Mouse (Mus musculus) megakaryocyte, embryonic 14.5 days (primary cell): ENCODE data around the gene Ehf. TPM values are rescaled to one million over a fixed set of nuclear protein-coding genes. Genes with fewer than 3 reads are reported as not detected.

Experiments
- H3K27me3 ChIP-seq: replicated peaks from 2 replicates; pipeline ENCODE3; 2012; ENCODE audit warnings: inconsistent platforms
- H3K36me3 ChIP-seq: replicated peaks from 2 replicates; pipeline ENCODE3; 2012; ENCODE audit warnings: low read length, inconsistent platforms, mixed read lengths
- H3K4me1 ChIP-seq: 2 replicates; pipeline ENCODE4 v1.6.1; 2012; ENCODE audit warnings: inconsistent platforms
- H3K4me3 ChIP-seq: replicated peaks from 2 replicates; pipeline ENCODE3; 2012; ENCODE audit warnings: moderate library complexity, mild to moderate bottlenecking, inconsistent platforms
- H3K9me3 ChIP-seq: 2 replicates; pipeline ENCODE4 v1.6.1; 2012; ENCODE audit warnings: inconsistent platforms
- FLI1 ChIP-seq: IDR thresholded peaks from 2 replicates; pipeline ENCODE4 v1.6.1; 2012; ENCODE audit warnings: low read length, inconsistent platforms, mixed read lengths
- GATA1 ChIP-seq: IDR thresholded peaks from 3 replicates; pipeline ENCODE4 v1.6.1; 2012; ENCODE audit warnings: mixed read lengths, low read length, inconsistent platforms, borderline replicate concordance
- polyA plus RNA-seq: library from polyadenylated mRNA; stranded (reverse); fragments of >175 nt; gene quantifications from 2 replicates; pipeline ENCODE4 v1.2.3, GENCODE M21; 2012; ENCODE audit warnings: low replicate concordance; ENCODE audit not compliant: insufficient read depth

Ehf gene
- polyA plus RNA-seq, 1 experiment = not detected

DNA sequence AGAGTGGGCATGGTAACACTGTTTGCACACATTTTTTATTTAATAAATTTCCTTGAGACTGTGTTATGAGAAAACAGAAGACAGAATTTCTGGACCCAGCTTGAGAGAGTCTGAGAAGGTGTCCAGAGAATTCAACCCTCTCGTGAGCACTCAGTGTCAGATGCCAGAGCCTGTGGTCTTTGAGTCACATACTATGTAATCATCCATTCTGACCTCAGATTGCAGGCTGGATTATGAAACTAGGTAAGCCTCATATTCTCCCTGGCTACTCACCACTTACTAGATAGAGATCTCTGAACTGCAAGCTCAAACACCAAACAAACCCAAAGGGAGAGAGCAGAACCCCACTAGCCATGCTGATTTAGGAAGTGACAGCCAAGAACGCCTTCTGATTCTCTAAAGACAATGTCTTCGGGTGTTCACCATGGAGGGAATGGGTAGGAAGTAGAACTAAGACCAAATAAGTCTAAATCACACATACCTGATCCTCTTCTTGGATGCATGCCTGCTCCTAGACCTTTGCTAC is 28.7 kb upstream of the Ehf start:
- no peaks in the 10 kb centered on the region for H3K36me3 ChIP-seq
- H3K27me3 ChIP-seq = peaks cover 5% of the 10 kb centered on the region
- H3K4me1 ChIP-seq = no peaks in the 10 kb centered on the region
- H3K9me3 ChIP-seq = no peaks in the 10 kb centered on the region
- TF ChIP-seq FLI1 = no peak
- no peak for TF ChIP-seq GATA1
- no peak overlapping the region for H3K4me3 ChIP-seq

DNA sequence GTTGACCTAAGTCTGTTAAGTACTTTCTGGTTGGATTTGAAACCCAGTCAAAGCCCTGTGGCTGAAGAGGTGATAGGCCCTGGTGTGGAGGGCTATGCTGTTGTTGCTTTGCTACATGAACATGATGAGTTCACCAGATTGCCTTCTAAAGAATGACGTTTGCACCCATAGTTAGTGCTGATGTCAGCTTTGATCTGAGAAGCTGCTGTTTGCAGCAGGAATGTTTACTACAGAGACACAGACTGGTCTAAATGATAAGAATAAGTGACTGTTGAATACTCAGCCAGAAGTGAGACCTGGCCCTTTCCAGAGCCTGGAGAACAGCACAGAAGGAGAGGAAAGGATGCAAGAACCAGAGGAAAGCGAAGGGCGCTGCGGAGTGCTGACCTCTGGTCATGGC is 25.7 kb upstream of the Ehf start:
- no peaks in the 10 kb centered on the region for H3K4me1 ChIP-seq
- H3K9me3 ChIP-seq = no peaks in the 10 kb centered on the region
- H3K27me3 ChIP-seq = peaks cover 10% of the 10 kb centered on the region
- no peak overlapping the region for H3K4me3 ChIP-seq
- TF ChIP-seq FLI1 (no peak), GATA1 (no peak)
- no peaks in the 10 kb centered on the region for H3K36me3 ChIP-seq

DNA sequence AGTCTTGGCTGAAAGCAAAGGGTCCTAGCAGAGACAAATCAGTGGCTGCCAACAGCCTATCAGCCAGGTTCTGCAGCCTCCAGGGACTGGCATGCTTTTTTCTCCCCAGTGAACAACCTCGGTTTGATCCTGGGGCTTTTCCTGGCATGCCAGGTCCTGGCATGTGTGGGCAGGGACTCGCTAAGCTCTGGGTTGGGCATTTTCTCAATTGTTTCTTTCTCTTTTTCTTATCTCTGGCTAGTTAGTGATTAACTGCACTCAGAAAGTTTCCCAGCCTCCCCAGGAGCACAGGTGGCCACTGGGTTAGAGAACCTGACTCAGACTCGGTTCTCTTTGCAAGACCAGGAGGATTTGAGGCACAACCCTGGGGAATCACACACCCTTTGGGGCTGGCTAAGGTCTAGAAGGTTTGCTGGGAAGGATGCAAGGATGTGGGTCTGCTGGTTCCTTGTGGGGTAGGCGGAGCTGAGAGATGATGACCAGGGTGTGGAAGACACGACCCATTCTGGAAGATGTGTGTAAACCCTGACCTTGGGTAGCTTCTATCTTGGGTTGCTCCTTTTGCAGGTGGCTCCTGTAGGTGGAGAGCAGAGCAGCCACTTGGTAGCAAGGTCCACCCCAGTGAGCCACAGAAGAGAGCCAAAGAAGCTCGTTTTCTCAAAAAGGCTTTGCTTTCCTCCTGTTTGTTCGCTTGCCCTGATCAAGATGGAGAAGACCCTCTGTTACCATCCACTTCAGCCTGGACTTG is 22.4 kb upstream of the Ehf start:
- no peaks in the 10 kb centered on the region for H3K36me3 ChIP-seq
- H3K4me3 ChIP-seq = no peak overlapping the region
- peaks cover 20% of the 10 kb centered on the region for H3K27me3 ChIP-seq
- no peaks in the 10 kb centered on the region for H3K4me1 ChIP-seq
- no peak for TF ChIP-seq FLI1
- no peak for TF ChIP-seq GATA1
- H3K9me3 ChIP-seq = no peaks in the 10 kb centered on the region

DNA sequence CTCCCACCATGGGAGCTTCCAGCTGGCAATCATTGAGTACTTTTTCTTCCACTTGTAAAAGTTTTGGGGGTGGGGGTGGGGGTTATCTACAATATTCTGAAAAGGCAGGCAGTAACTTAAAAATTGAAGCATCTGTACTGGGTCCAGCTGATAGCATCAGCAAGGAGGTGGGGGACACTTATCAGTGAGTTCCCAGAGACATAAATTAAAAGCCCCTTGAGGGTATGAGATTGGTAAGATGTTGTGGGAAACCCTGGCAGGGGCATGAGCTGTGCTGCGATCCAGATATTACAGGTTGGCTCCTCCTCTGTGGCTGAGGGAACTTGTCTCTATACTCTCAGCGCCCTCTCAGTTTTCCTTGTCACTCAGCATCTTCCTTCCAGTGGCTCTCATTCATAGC is 21.2 kb upstream of the Ehf start:
- H3K9me3 ChIP-seq = no peaks in the 10 kb centered on the region
- H3K4me3 ChIP-seq = no peak overlapping the region
- TF ChIP-seq FLI1 = no peak
- no peak for TF ChIP-seq GATA1
- H3K36me3 ChIP-seq = no peaks in the 10 kb centered on the region
- peaks cover 20% of the 10 kb centered on the region for H3K27me3 ChIP-seq
- no peaks in the 10 kb centered on the region for H3K4me1 ChIP-seq

DNA sequence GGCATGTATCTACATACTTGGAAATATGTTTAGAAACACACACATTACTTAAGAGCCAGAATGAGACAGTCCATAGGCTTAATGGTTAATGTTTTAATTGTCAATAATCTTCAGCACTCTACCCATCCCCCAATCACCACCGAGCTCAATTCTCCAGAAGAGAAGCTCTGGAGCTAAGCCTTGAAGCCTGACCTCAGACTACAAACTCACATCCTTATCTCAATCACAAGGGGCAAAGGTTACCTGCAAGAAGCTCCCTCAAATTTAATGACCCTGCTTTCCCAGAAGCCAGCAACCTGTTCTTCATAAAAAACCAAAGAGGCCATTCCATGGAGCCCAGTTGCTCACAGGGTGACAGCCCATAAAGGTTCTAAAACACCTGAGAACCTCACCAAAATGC is 19.1 kb upstream of the Ehf start:
- Histone ChIP-seq H3K9me3 (no peaks in the 10 kb centered on the region), H3K27me3 (peaks cover 20% of the 10 kb centered on the region), H3K4me3 (no peak overlapping the region), H3K4me1 (no peaks in the 10 kb centered on the region), H3K36me3 (no peaks in the 10 kb centered on the region)
- no peak for TF ChIP-seq GATA1
- no peak for TF ChIP-seq FLI1

DNA sequence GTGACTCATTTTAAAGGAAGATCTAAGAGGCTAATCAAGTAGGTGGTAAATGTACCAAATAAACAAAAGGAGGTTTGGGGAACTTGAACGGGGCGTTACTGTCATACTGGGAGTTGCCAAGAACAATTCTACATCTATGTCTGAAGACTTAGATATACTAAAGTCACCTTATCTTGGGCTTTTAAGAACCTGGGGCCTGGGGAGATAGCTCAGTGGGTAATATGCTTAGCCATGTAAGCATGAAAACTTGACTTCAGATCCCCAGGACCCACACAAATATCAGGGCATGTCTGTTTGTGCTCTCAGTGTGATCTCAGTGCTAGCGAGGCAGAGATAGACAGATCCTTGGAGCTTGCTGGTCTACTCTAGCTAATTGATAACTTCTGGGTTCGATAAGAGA is 18.6 kb upstream of the Ehf start:
- Histone ChIP-seq H3K4me3 (no peak overlapping the region), H3K9me3 (no peaks in the 10 kb centered on the region), H3K4me1 (no peaks in the 10 kb centered on the region), H3K36me3 (no peaks in the 10 kb centered on the region), H3K27me3 (peaks cover 20% of the 10 kb centered on the region)
- TF ChIP-seq FLI1 = no peak
- TF ChIP-seq GATA1 = no peak

DNA sequence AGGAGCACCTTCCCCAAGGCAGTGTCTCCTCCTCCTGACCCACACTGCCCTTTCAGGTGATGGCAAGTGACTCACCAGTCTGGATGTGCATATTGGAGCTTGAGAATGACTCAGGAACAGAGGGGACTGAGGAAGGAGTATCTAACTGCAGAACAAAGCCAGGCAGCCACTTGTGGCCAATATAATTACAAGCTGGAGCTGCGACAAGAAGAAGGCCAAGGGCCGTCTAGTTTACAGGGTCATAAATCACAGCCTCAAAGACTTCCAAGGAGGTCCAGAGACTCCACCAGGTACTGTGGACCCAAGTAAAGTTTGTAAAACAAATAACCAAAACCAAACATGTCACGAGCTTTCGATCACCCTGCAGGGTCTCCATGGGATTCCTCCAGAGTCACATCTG is 10.9 kb upstream of the Ehf start:
- Histone ChIP-seq H3K36me3 (no peaks in the 10 kb centered on the region), H3K9me3 (0 out of 2 replicates have a peak, but pooled peaks cover 4% of the 10 kb centered on the region), H3K4me1 (no peaks in the 10 kb centered on the region), H3K27me3 (peaks cover 15% of the 10 kb centered on the region), H3K4me3 (no peak overlapping the region)
- TF ChIP-seq FLI1 (no peak), GATA1 (no peak)

DNA sequence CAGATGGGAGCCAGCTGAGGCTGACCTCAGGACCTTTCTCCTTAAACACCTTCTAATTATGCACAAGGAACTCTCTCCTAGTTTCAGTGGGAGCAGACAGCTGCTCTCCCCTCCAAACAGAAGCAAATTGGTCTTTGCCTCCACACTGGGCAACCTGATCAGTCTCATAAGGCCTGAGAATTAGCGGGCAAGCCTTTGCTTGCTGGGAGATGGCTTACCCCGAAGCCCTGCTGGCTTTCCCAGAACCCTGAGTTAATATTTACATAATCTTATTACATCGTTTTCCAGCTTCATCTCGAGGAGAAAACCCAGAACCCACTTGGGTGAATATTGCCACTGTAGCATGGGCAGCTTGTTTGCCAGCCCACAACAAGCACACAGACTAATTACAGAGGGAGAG is 9.6 kb upstream of the Ehf start:
- H3K4me1 ChIP-seq = no peaks in the 10 kb centered on the region
- no peak overlapping the region for H3K4me3 ChIP-seq
- H3K9me3 ChIP-seq = 0 out of 2 replicates have a peak, but pooled peaks cover 4% of the 10 kb centered on the region
- no peak for TF ChIP-seq GATA1
- TF ChIP-seq FLI1 = no peak
- peaks cover 15% of the 10 kb centered on the region for H3K27me3 ChIP-seq
- H3K36me3 ChIP-seq = no peaks in the 10 kb centered on the region

DNA sequence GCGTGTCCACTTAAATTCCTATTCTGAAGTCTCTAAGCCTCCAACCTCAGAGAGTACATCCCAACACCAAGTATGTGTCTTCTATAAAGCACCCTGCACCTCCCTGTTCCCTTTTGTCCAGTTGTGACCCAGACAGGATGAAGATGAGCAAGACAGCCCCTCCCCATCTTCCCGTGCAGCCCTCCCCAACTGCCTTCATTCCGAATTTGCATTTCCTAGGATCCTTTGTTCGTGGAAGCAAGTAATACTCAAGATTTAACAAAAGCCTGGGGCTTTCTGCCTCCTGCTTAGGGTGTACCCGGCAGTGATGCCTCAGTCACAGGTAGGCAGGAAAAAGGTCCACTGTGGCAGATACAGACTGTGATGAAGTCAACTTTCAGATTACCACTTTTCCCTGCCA is 7.6 kb upstream of the Ehf start:
- Histone ChIP-seq H3K4me1 (no peaks in the 10 kb centered on the region), H3K9me3 (0 out of 2 replicates have a peak, but pooled peaks cover 4% of the 10 kb centered on the region), H3K4me3 (no peak overlapping the region), H3K27me3 (peaks cover 19% of the 10 kb centered on the region), H3K36me3 (no peaks in the 10 kb centered on the region)
- no peak for TF ChIP-seq GATA1
- no peak for TF ChIP-seq FLI1

DNA sequence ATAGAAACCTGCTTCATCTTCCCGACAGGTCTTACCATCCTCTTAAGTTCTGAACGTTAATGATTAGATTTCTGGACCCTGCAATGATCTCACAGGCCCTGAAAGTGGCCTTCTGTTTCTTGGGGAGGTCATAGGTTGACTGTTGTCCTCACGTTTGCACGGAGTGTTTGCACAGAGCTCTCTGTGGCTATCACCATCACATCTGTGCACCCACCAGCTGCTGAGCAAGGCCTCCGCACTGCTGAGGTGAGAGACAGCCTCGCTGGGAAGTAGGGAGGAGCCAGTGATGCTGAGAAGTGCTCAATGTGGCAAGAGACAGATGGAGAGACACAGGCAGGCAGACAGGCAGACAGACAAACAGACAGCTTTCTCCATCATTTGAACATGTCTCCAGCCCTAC is 3.6 kb upstream of the Ehf start:
- no peaks in the 10 kb centered on the region for H3K36me3 ChIP-seq
- H3K9me3 ChIP-seq = no peaks in the 10 kb centered on the region
- H3K27me3 ChIP-seq = peaks cover 11% of the 10 kb centered on the region
- TF ChIP-seq GATA1 (no peak), FLI1 (no peak)
- H3K4me1 ChIP-seq = no peaks in the 10 kb centered on the region
- no peak overlapping the region for H3K4me3 ChIP-seq
